Mouse (Mus musculus): Measurements from ENCODE around the gene Gm13539.

Gm13539 gene

DNA sequence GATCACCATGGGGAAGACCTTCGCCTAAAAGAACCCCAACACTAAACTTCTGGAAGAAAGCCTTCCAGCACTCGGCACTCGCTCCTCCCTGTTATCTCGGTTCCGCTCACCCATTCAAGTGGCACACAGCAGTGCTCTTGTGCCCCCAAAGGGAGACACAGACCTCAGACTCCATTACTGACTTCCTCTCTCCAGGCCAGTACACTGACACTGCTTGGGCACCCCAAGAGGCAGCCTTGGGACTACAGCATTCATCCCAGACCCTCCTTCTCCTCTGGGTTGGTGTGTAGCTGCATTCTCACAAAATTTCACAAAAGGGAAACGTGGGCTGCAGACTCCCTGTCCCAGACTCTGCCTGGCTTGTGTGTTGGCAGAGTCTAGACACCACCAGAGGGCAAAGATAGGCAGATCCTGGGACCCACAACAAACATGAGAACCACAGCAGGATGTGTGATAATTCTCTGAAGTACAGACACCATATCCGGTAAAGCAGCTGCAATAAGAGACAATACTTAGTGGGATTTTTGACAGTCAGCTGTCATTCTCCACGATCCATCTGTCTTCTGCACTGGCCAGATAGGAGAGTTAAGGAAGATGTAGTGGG, 46.4 kb downstream of the Gm13539 start:
- no peak for DNase-seq (ENCODE audit: low read depth)

DNA sequence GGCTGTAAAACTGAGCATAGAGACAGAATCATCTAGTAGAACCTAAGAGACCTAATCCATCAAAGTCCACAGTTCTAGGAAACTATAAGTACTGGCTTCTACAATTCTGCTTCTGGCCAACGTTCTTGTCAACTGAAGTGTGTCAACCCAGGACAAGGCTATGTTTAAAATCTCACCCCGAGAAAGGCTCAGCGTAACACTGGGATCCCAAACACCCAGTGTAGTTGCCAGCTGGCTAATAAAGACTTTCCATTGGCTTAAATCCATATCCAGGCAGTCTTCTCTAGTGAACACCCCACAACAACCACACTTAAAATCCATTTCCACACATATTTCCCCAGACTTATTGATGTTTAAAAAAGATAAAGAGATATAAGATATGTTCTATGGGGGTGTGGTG, 48.7 kb downstream of the Gm13539 start:
- no peak for DNase-seq (ENCODE audit: low read depth)

DNA sequence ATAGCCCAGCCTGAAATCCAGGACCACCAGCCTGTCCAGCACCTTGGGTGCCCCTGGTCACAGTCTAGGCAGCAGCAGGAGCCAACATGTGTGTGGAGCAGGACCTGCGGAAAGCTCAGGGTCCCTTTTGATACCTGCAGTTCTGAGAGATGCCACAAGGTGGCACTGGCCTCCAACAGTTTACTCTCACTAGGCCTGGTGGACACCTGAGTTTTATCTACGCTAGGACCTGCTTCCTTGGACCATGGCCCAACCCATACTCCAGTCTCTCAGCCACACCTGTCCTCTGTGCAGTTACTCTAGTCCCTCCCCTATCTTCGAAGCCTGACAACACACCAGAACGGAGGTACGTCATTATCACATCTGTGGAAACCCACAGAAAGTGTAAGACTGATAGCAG, 54.2 kb downstream of the Gm13539 start:
- DNase-seq (ENCODE audit: low read depth): peak; percentile 82
